Mouse (Mus musculus) stomach, postnatal 0 days (tissue): ENCODE data around the gene Hebp1. TPM values are rescaled to one million over a fixed set of nuclear protein-coding genes. Genes with fewer than 3 reads are reported as not detected.
A peak's percentile ranks its signal among the peaks of the same experiment; 100 is the strongest.

Source experiments
- ATAC-seq: fragments of 200-750 bp; cut with Nextera tagmentation; 2 replicates; pipeline ENCODE4 v1.8.0; 2017; ENCODE audit not compliant: low FRiP score, low TSS enrichment
- DNase-seq: peaks from one replicate; pipeline ENCODE4 v3.0.0-alpha.2; 2016; ENCODE audit warnings: low spot score
- H3K27ac ChIP-seq: fragments of 300-500 bp; sonication (generic); replicated peaks from 2 replicates; pipeline ENCODE4 v1.5.1; 2014; ENCODE audit warnings: mild to moderate bottlenecking, control low read depth
- H3K27me3 ChIP-seq: fragments of 300-500 bp; sonication (generic); 2 replicates; pipeline ENCODE4 v1.6.1; 2014; ENCODE audit warnings: low read length; ENCODE audit not compliant: control insufficient read depth, insufficient read depth
- H3K36me3 ChIP-seq: fragments of 300-500 bp; sonication (generic); 2 replicates; pipeline ENCODE4 v1.6.1; 2014; ENCODE audit warnings: low read length, mixed read lengths; ENCODE audit not compliant: control insufficient read depth, insufficient read depth
- H3K4me1 ChIP-seq: fragments of 300-500 bp; sonication (generic); replicated peaks from 2 replicates; pipeline ENCODE4 v1.6.1; 2014; ENCODE audit warnings: antibody characterized with exemption; ENCODE audit not compliant: control insufficient read depth, insufficient read depth
- H3K4me2 ChIP-seq: fragments of 300-500 bp; sonication (generic); replicated peaks from 2 replicates; pipeline ENCODE4 v1.6.1; 2014; ENCODE audit warnings: low read depth, mild to moderate bottlenecking, control low read depth, moderate library complexity
- H3K4me3 ChIP-seq: fragments of 300-500 bp; sonication (generic); 2 replicates; pipeline ENCODE4 v1.5.1; 2014; ENCODE audit warnings: low read depth, low read length, control low read depth
- H3K9ac ChIP-seq: fragments of 300-500 bp; sonication (generic); 2 replicates; pipeline ENCODE4 v1.6.1; 2014; ENCODE audit warnings: mild to moderate bottlenecking, low read length, control low read depth, mixed read lengths
- H3K9me3 ChIP-seq: fragments of 300-500 bp; sonication (generic); 2 replicates; pipeline ENCODE4 v1.6.1; 2016; ENCODE audit warnings: low read length; ENCODE audit not compliant: control insufficient read depth
- CTCF ChIP-seq: IDR thresholded peaks from 2 replicates; pipeline ENCODE4 v1.5.1; 2016; ENCODE audit warnings: antibody characterized with exemption, low read depth, mild to moderate bottlenecking, moderate library complexity
- EP300 ChIP-seq: optimal IDR thresholded peaks from 2 replicates; pipeline ENCODE3; 2016; ENCODE audit warnings: antibody characterized with exemption
- WGBS: fragments of 180-500 bp; shearing (Covaris S2); extraction: QIAGEN DNeasy Blood & Tissue Kit; methylation state at CpG from one replicate; pipeline ENCODE4 v1.1.7; 2014; 5-methylcytosine and 5-hydroxymethylcytosine counted together
- polyA plus RNA-seq: library from polyadenylated mRNA; unstranded; fragments of >200 nt; fragmentation: Nextera tagmentation; extraction: Ambion mirVana; gene quantifications from 2 replicates; pipeline ENCODE4 v1.2.1, GENCODE M21; 2015

Hebp1 gene
- polyA plus RNA-seq, 1 experiment from 2014 or later, result 33.7 TPM

- 58% methylated on average over 6 of the region's 6 CpGs for WGBS
- H3K27ac ChIP-seq, result no peak overlapping the region
- H3K4me1 ChIP-seq, result 0 out of 2 replicates have a peak, but pooled peaks cover 2% of the 10 kb centered on the region
- no peaks in the 10 kb centered on the region for H3K27me3 ChIP-seq
- DNase-seq, result no peak
- H3K4me3 ChIP-seq, result no peak overlapping the region
- H3K9me3 ChIP-seq, result no peaks in the 10 kb centered on the region
- H3K36me3 ChIP-seq, result peaks cover 2% of the 10 kb centered on the region; the same call in 1 of the 2 replicates
- H3K9ac ChIP-seq, result no peak overlapping the region
- ATAC-seq, result no peak
- H3K4me2 ChIP-seq, result no peak overlapping the region
- TF ChIP-seq CTCF, result no peak
- TF ChIP-seq EP300, result no peak
Observed at GRCm38 (mm10) chr6:135203737-135204136, 5.9 kb upstream of the Hebp1 start.

DNA sequence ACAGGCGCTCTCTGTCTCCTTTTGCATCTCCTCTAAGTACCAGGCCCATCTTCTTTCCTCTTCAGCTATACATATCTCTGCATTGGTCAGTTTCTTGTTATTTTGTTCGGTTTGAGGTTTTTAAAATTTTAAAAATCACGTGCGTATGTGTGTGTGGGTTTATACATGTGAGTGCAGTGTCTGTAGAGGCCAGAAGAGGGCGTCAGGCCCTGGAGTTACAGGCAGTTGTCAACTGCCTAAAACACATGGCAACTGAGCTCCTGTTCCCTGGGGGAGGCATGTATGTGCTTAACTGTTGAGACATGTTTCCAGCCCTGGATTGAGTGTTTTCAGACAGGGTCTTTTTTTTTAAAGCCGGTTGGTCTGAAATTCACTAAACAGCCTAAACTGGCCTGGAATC lies 4.8 kb upstream of the Hebp1 start:
- WGBS, result 92% methylated on average over 6 of the region's 6 CpGs
- Histone ChIP-seq H3K27me3 (no peaks in the 10 kb centered on the region), H3K9ac (no peak overlapping the region), H3K27ac (no peak overlapping the region), H3K4me2 (no peak overlapping the region), H3K4me3 (no peak overlapping the region), H3K36me3 (peaks cover 2% of the 10 kb centered on the region; the same call in 1 of the 2 replicates), H3K9me3 (no peaks in the 10 kb centered on the region), H3K4me1 (0 out of 2 replicates have a peak, but pooled peaks cover 2% of the 10 kb centered on the region)
- TF ChIP-seq EP300 (no peak), CTCF (peak; percentile 29)
- ATAC-seq (no peak), DNase-seq (no peak)

DNA sequence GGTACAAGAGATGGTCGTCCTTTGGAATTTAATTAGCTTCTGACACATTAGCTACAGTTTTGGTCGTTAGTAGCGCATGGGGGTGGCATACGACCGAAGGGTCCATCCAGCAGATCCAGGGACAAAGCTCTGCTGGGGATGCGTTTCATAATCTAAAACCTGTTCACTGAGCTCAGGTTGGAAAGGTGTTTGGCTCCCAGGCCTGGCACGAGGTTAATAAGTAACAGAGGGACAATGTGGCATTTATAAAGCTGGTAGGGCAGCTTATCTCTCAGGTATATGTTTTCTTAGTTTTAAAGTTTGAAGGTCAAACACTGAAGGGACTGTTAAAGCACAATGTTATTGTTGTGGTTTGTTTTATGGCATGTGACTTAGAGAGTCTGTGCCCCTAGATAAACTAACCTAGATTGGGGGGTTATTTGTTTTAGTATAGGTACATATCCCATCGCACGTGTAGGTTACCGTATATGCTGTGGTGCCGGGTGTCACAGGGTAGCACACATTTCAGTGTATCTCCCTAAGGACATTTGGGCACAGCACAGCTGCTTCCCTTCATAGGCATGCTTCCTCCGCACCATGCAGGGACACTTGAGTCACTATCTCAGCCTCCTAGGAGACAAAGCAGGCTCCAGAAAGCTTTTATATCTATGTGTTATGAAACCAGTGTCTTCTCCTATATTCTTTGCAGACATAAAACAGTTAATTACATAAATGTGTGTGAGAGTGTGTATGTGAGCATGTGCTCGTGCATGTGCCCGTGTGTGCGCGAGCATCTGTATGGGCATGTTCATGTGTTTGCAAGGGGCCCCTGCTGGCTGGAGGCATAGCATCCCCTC lies 2.5 kb upstream of the Hebp1 start:
- Histone ChIP-seq H3K4me1 (0 out of 2 replicates have a peak, but pooled peaks cover 2% of the 10 kb centered on the region), H3K27ac (peak overlapping the region; percentile 80), H3K4me3 (no peak overlapping the region), H3K27me3 (no peaks in the 10 kb centered on the region), H3K9ac (no peak overlapping the region), H3K4me2 (peak overlapping the region; percentile 35), H3K9me3 (no peaks in the 10 kb centered on the region), H3K36me3 (no peaks in the 10 kb centered on the region)
- DNase-seq, result peak; percentile 63
- ATAC-seq, result peak; percentile 82
- 57% methylated on average over 16 of the region's 16 CpGs for WGBS
- no peak for TF ChIP-seq EP300
- TF ChIP-seq CTCF, result no peak

DNA sequence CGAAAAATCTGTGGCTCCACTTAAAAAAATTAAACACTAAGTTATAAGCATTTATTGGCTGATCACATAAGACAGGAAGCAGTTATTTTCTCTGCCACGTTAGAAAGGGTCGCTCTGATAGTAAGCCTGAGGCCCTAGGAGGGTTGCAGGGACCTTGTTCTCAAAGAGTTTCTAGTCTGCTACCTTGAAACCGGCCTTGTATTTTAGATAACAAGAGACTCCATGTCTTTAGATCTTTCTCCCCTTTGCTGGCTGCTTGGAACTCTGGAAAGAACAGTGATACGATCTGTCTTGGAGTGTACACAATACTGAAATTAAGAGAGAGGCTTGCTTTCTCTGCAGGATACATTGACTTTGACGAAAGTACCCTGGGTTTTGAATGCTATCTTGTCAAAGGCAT lies 904 bp upstream of the Hebp1 start:
- no peaks in the 10 kb centered on the region for H3K36me3 ChIP-seq
- H3K4me2 ChIP-seq, result peak overlapping the region; percentile 88
- DNase-seq, result no peak
- H3K4me1 ChIP-seq, result 0 out of 2 replicates have a peak, but pooled peaks cover 2% of the 10 kb centered on the region
- H3K4me3 ChIP-seq, result peak overlapping the region; percentile 85; the same call in 1 of the 2 replicates
- no peak overlapping the region for H3K27ac ChIP-seq
- ATAC-seq, result no peak
- no peaks in the 10 kb centered on the region for H3K9me3 ChIP-seq
- 38% methylated on average over 6 of the region's 6 CpGs for WGBS
- TF ChIP-seq EP300, result no peak
- TF ChIP-seq CTCF, result no peak
- H3K9ac ChIP-seq, result peak overlapping the region; percentile 83; the same call in 1 of the 2 replicates
- H3K27me3 ChIP-seq, result no peaks in the 10 kb centered on the region

GRCm38 (mm10) chr6:135197446-135197845 lies 376 bp downstream of the Hebp1 start:
- Histone ChIP-seq H3K4me1 (0 out of 2 replicates have a peak, but pooled peaks cover 2% of the 10 kb centered on the region), H3K9me3 (no peaks in the 10 kb centered on the region), H3K4me3 (peak overlapping the region; percentile 85), H3K4me2 (peak overlapping the region; percentile 88), H3K27me3 (no peaks in the 10 kb centered on the region), H3K27ac (no peak overlapping the region), H3K36me3 (no peaks in the 10 kb centered on the region), H3K9ac (peak overlapping the region; percentile 83)
- no peak for TF ChIP-seq EP300
- TF ChIP-seq CTCF, result no peak
- ATAC-seq, result no peak
- WGBS, result 19% methylated on average over 7 of the region's 7 CpGs
- DNase-seq, result no peak

GRCm38 (mm10) chr6:135196707-135197106 lies 1.1 kb downstream of the Hebp1 start:
- ATAC-seq, result no peak
- Histone ChIP-seq H3K4me3 (no peak overlapping the region), H3K9me3 (no peaks in the 10 kb centered on the region), H3K9ac (no peak overlapping the region), H3K4me1 (0 out of 2 replicates have a peak, but pooled peaks cover 2% of the 10 kb centered on the region), H3K36me3 (no peaks in the 10 kb centered on the region), H3K27me3 (no peaks in the 10 kb centered on the region), H3K4me2 (no peak overlapping the region), H3K27ac (no peak overlapping the region)
- 69% methylated on average over 8 of the region's 8 CpGs for WGBS
- TF ChIP-seq EP300 (no peak), CTCF (no peak)
- no peak for DNase-seq
